Mouse (Mus musculus): ENCODE data around the gene Hps4. TPM values are rescaled to one million over a fixed set of nuclear protein-coding genes. Genes with fewer than 3 reads are reported as not detected.
"Not testable (repeated sequence)": the region's sequence is repeated elsewhere in the genome, so short reads cannot be mapped to it uniquely, and the experiment has no call there.

The Hps4 gene
- polyA plus RNA-seq, 1 experiment from 2014 or later, result 25.3 TPM

GRCm38 (mm10) chr5:112399284-112399683, 56.4 kb downstream of the Hps4 start:
- Histone ChIP-seq H3K4me3 (replicated peaks; ENCODE audit: low read depth, low read length) (no peak overlapping the region), H3K9ac (ENCODE audit: low read depth, low read length) (no peak overlapping the region), H3K4me2 (ENCODE audit: low read length) (no peak overlapping the region), H3K4me1 (replicated peaks; ENCODE audit: insufficient read depth, low read length) (no peaks in the 10 kb centered on the region; the same call in 1 of the 2 replicates), H3K36me3 (ENCODE audit: insufficient read depth, low read length) (no peaks in the 10 kb centered on the region), H3K9me3 (replicated peaks; ENCODE audit: low read length) (no peaks in the 10 kb centered on the region), H3K27me3 (ENCODE audit: insufficient read depth, low read length) (no peaks in the 10 kb centered on the region), H3K27ac (no peak overlapping the region)
- DNase-seq (ENCODE audit: low spot score) (no peak), ATAC-seq (replicated peaks; ENCODE audit: low FRiP score, low read depth) (no peak)
- WGBS, result 61% methylated on average over 10 of the region's 10 CpGs
- no peak for TF ChIP-seq CTCF (IDR thresholded peaks at IDR 0.05; ENCODE audit: low read depth)

DNA sequence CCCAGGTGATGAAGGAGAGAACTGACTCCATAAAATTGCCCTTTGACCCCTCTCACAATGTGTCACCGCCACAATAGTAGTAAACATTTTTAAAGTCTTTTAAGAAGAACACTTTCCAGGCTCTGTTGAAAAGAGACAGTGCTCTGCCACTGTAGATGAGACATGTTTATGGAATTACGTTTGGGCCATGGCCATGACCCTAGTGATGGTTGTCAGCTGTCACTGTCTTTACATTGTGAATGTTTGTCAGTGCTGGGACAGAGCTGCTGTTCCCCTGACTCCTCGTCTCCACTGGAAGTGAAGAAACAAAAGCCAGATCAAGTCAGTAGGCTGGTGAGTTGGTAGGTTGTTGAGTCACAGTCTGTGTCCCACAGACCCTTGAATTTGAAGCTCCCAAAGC, 59.6 kb downstream of the Hps4 start:
- H3K27me3 ChIP-seq (ENCODE audit: insufficient read depth, low read length), result no peaks in the 10 kb centered on the region
- H3K27ac ChIP-seq, result no peak overlapping the region
- no peak overlapping the region for H3K9ac ChIP-seq (ENCODE audit: low read depth, low read length)
- no peak overlapping the region for H3K4me2 ChIP-seq (ENCODE audit: low read length)
- DNase-seq (ENCODE audit: low spot score) (no peak), ATAC-seq (replicated peaks; ENCODE audit: low FRiP score, low read depth) (no peak)
- no peak for TF ChIP-seq CTCF (IDR thresholded peaks at IDR 0.05; ENCODE audit: low read depth)
- WGBS, result 44% methylated on average over 3 of the region's 3 CpGs
- no peaks in the 10 kb centered on the region for H3K9me3 ChIP-seq (replicated peaks; ENCODE audit: low read length)
- no peaks in the 10 kb centered on the region for H3K36me3 ChIP-seq (ENCODE audit: insufficient read depth, low read length)
- no peak overlapping the region for H3K4me3 ChIP-seq (replicated peaks; ENCODE audit: low read depth, low read length)
- no peaks in the 10 kb centered on the region for H3K4me1 ChIP-seq (replicated peaks; ENCODE audit: insufficient read depth, low read length)

- Histone ChIP-seq H3K4me3 (replicated peaks; ENCODE audit: low read depth, low read length) (no peak overlapping the region), H3K36me3 (ENCODE audit: insufficient read depth, low read length) (no peaks in the 10 kb centered on the region), H3K27ac (no peak overlapping the region), H3K4me1 (replicated peaks; ENCODE audit: insufficient read depth, low read length) (no peaks in the 10 kb centered on the region), H3K9ac (ENCODE audit: low read depth, low read length) (no peak overlapping the region), H3K27me3 (ENCODE audit: insufficient read depth, low read length) (no peaks in the 10 kb centered on the region), H3K9me3 (replicated peaks; ENCODE audit: low read length) (no peaks in the 10 kb centered on the region), H3K4me2 (ENCODE audit: low read length) (no peak overlapping the region)
- no peak for TF ChIP-seq CTCF (IDR thresholded peaks at IDR 0.05; ENCODE audit: low read depth)
- DNase-seq (ENCODE audit: low spot score) (no peak), ATAC-seq (replicated peaks; ENCODE audit: low FRiP score, low read depth) (no peak)
- 67% methylated on average over 3 of the region's 3 CpGs for whole genome bisulfite sequencing
Observed at GRCm38 (mm10) chr5:112406017-112406416, 63.1 kb downstream of the Hps4 start.

GRCm38 (mm10) chr5:112409274-112409673, 66.4 kb downstream of the Hps4 start:
- H3K27me3 ChIP-seq (ENCODE audit: insufficient read depth, low read length), result no peaks in the 10 kb centered on the region
- H3K36me3 ChIP-seq (ENCODE audit: insufficient read depth, low read length), result no peaks in the 10 kb centered on the region
- TF ChIP-seq CTCF (IDR thresholded peaks at IDR 0.05; ENCODE audit: low read depth), result no peak
- no peak overlapping the region for H3K27ac ChIP-seq
- 0 out of 2 replicates have a peak, but pooled peaks cover 6% of the 10 kb centered on the region for H3K4me1 ChIP-seq (replicated peaks; ENCODE audit: insufficient read depth, low read length)
- H3K9ac ChIP-seq (ENCODE audit: low read depth, low read length), result no peak overlapping the region
- H3K9me3 ChIP-seq (replicated peaks; ENCODE audit: low read length), result no peaks in the 10 kb centered on the region
- ATAC-seq (replicated peaks; ENCODE audit: low FRiP score, low read depth) (no peak), DNase-seq (ENCODE audit: low spot score) (no peak)
- H3K4me3 ChIP-seq (replicated peaks; ENCODE audit: low read depth, low read length), result no peak overlapping the region
- WGBS, result 49% methylated on average over 5 of the region's 5 CpGs
- no peak overlapping the region for H3K4me2 ChIP-seq (ENCODE audit: low read length)

GRCm38 (mm10) chr5:112411072-112411471, 68.2 kb downstream of the Hps4 start:
- no peak for TF ChIP-seq CTCF (IDR thresholded peaks at IDR 0.05; ENCODE audit: low read depth)
- Histone ChIP-seq H3K9ac (ENCODE audit: low read depth, low read length) (no peak overlapping the region), H3K4me1 (replicated peaks; ENCODE audit: insufficient read depth, low read length) (0 out of 2 replicates have a peak, but pooled peaks cover 6% of the 10 kb centered on the region), H3K4me2 (ENCODE audit: low read length) (no peak overlapping the region), H3K9me3 (replicated peaks; ENCODE audit: low read length) (no peaks in the 10 kb centered on the region), H3K27me3 (ENCODE audit: insufficient read depth, low read length) (no peaks in the 10 kb centered on the region), H3K27ac (no peak overlapping the region), H3K36me3 (ENCODE audit: insufficient read depth, low read length) (no peaks in the 10 kb centered on the region), H3K4me3 (replicated peaks; ENCODE audit: low read depth, low read length) (no peak overlapping the region)
- 47% methylated on average over 11 of the region's 11 CpGs for WGBS
- ATAC-seq (replicated peaks; ENCODE audit: low FRiP score, low read depth), result no peak
- no peak for DNase-seq (ENCODE audit: low spot score)

DNA sequence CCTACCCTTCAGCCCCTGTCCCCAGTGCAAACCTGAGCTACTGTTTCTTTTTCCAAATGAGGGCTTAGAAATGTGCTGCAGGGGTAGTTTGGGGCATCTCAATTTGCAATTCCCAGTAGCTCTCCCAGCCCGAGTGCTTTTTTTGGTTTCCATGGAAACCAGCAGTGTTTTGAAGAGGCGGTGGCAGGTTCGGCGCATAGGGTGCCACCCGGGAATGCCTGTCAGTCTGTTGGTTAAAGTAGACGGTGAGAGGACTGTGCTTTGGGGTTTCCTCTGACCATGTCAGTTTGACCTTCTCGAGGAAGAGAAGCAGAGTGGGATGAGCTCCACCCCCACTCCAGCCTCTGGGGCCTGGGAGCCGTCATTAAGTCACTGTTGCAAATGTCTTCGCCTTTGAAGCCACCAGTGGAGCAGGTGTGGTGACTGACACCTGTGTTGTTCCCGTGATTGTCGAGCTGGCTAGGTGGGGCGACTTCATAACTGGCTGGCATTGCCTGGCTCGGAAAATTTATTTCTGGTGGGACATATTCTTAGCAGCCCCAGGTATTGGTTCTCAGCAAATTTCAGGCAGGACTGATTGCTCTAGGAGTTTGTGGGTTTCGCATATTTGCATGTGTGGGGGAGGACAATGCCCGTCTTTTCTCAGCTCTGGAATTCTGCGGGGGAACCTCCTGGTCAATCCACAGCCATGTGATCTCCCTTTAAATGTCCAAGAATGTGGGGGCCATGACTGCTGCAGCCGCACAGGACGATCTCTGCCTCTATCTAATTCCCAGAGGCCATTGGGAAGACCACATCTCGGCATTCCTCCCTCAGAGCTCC, 68.8 kb downstream of the Hps4 start:
- Histone ChIP-seq H3K36me3 (ENCODE audit: insufficient read depth, low read length) (no peaks in the 10 kb centered on the region), H3K4me1 (replicated peaks; ENCODE audit: insufficient read depth, low read length) (0 out of 2 replicates have a peak, but pooled peaks cover 6% of the 10 kb centered on the region), H3K27me3 (ENCODE audit: insufficient read depth, low read length) (no peaks in the 10 kb centered on the region), H3K27ac (no peak overlapping the region), H3K9me3 (replicated peaks; ENCODE audit: low read length) (no peaks in the 10 kb centered on the region), H3K4me2 (ENCODE audit: low read length) (peak overlapping the region; percentile 13; the same call in 1 of the 2 replicates), H3K9ac (ENCODE audit: low read depth, low read length) (no peak overlapping the region), H3K4me3 (replicated peaks; ENCODE audit: low read depth, low read length) (no peak overlapping the region)
- DNase-seq (ENCODE audit: low spot score) (peak; percentile 59), ATAC-seq (replicated peaks; ENCODE audit: low FRiP score, low read depth) (0 out of 2 replicates have a peak, but pooled peaks have one; percentile 27)
- WGBS, result 10% methylated on average over 19 of the region's 19 CpGs
- TF ChIP-seq CTCF (IDR thresholded peaks at IDR 0.05; ENCODE audit: low read depth), result no peak

DNA sequence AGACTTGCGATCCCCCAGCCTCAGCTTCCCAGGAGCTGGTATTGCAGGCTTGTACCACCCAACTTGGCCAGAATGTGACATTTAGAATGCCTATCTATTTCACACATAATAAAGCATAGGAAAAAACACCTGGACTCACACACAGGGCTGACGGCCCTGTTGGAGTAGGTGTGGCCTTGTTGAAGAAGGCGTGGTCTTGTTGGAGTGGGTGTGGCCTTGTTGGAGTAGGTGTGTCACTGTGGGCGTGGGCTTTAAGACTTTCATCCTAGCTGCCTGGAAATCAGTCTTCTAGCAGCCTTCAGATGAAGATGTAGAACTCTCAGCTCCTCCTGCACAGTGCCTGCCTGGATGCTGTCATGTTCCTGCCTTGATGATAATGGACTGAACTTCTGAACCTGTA, 69.9 kb downstream of the Hps4 start:
- H3K4me3 ChIP-seq (replicated peaks; ENCODE audit: low read depth, low read length); H3K9me3 ChIP-seq (replicated peaks; ENCODE audit: low read length); ATAC-seq (replicated peaks; ENCODE audit: low FRiP score, low read depth); H3K4me1 ChIP-seq (replicated peaks; ENCODE audit: insufficient read depth, low read length); H3K27ac ChIP-seq; DNase-seq (ENCODE audit: low spot score); H3K4me2 ChIP-seq (ENCODE audit: low read length); H3K9ac ChIP-seq (ENCODE audit: low read depth, low read length); H3K36me3 ChIP-seq (ENCODE audit: insufficient read depth, low read length); H3K27me3 ChIP-seq (ENCODE audit: insufficient read depth, low read length): not testable (repeated sequence)
- 78% methylated on average over 4 of the region's 4 CpGs for WGBS

All from kidney, postnatal 0 days (tissue).